Mouse (Mus musculus): ENCODE data around the gene Fat3. TPM values are rescaled to one million over a fixed set of nuclear protein-coding genes. Genes with fewer than 3 reads are reported as not detected.

Gene Fat3
- total RNA-seq, 2 experiments from 2014 or later: 0.43 to 1.0 TPM

- no peak for DNase-seq
These were observed 560.0 kb downstream of the Fat3 start for GRCm38 (mm10) chr9:15940933-15941673.

- DNase-seq: no peak
These were observed 561.5 kb downstream of the Fat3 start for GRCm38 (mm10) chr9:15939594-15939993.

- DNase-seq: peak; percentile 8
These were observed 563.1 kb downstream of the Fat3 start for GRCm38 (mm10) chr9:15937837-15938514.

- no peak for DNase-seq
These were observed 570.1 kb downstream of the Fat3 start for GRCm38 (mm10) chr9:15930928-15931443.

GRCm38 (mm10) chr9:15928331-15928730, 572.8 kb downstream of the Fat3 start:
- DNase-seq: no peak

GRCm38 (mm10) chr9:15927378-15928083, 573.6 kb downstream of the Fat3 start:
- DNase-seq: no peak

GRCm38 (mm10) chr9:15925237-15925636, 575.8 kb downstream of the Fat3 start:
- DNase-seq: no peak

- no peak for DNase-seq
These were observed 580.8 kb downstream of the Fat3 start for GRCm38 (mm10) chr9:15920271-15920670.

- no peak for DNase-seq
These were observed 581.6 kb downstream of the Fat3 start for GRCm38 (mm10) chr9:15919373-15920005.

GRCm38 (mm10) chr9:15916600-15916999, 584.5 kb downstream of the Fat3 start:
- no peak for DNase-seq

GRCm38 (mm10) chr9:15912735-15913134, 588.4 kb downstream of the Fat3 start:
- no peak for DNase-seq

GRCm38 (mm10) chr9:15909397-15910113, 591.5 kb downstream of the Fat3 start:
- DNase-seq: no peak

GRCm38 (mm10) chr9:15903948-15904750, 596.9 kb downstream of the Fat3 start:
- DNase-seq: no peak

- no peak for DNase-seq
These were observed 603.0 kb downstream of the Fat3 start for GRCm38 (mm10) chr9:15898112-15898511.

- DNase-seq: no peak
These were observed 614.3 kb downstream of the Fat3 start for GRCm38 (mm10) chr9:15886756-15887155.

GRCm38 (mm10) chr9:15880754-15881153, 620.3 kb downstream of the Fat3 start:
- no peak for DNase-seq

- no peak for DNase-seq
These were observed 620.9 kb downstream of the Fat3 start for GRCm38 (mm10) chr9:15880160-15880603.

GRCm38 (mm10) chr9:15874506-15875160, 626.5 kb downstream of the Fat3 start, which contains the start of gene Mtnr1b:
Gene Mtnr1b, minus strand, starts transcription at chr9:15874556.
- DNase-seq: no peak

- no peak for DNase-seq
These were observed 631.1 kb downstream of the Fat3 start for GRCm38 (mm10) chr9:15870013-15870412.

GRCm38 (mm10) chr9:15869456-15869855, 631.6 kb downstream of the Fat3 start:
- DNase-seq: no peak
